Mouse (Mus musculus) brain, embryonic 14.5 days (tissue): ENCODE results near the gene Sec63. TPM values are rescaled to one million over a fixed set of nuclear protein-coding genes. Genes with fewer than 3 reads are reported as not detected.
A peak's percentile ranks its signal among the peaks of the same experiment; 100 is the strongest.

Experiments
- DNase-seq: peaks from one replicate; pipeline ENCODE4 v3.0.0-alpha.2; 2011; ENCODE audit warnings: low read depth
- CTCF ChIP-seq: fragments of 200-500 bp; IDR thresholded peaks from 2 replicates; pipeline ENCODE4 v1.5.1; 2012; ENCODE audit warnings: inconsistent platforms, mild to moderate bottlenecking, moderate library complexity, borderline replicate concordance; ENCODE audit not compliant: insufficient read depth, insufficient read length; ENCODE audit errors: extremely low read depth
- POLR2A ChIP-seq: fragments of 200-500 bp; IDR thresholded peaks from 2 replicates; pipeline ENCODE4 v1.6.1; 2012; ENCODE audit warnings: mild to moderate bottlenecking, inconsistent platforms, borderline replicate concordance; ENCODE audit not compliant: poor library complexity, insufficient read depth, insufficient read length, severe bottlenecking; ENCODE audit errors: extremely low read depth
- polyA plus RNA-seq: library from polyadenylated mRNA; depleted of rRNA; stranded (reverse); fragments of >200 nt; gene quantifications from 2 replicates; pipeline ENCODE4 v1.2.3, GENCODE M21; 2012

The Sec63 gene
- polyA plus RNA-seq, 1 experiment = 44.3 TPM

DNA sequence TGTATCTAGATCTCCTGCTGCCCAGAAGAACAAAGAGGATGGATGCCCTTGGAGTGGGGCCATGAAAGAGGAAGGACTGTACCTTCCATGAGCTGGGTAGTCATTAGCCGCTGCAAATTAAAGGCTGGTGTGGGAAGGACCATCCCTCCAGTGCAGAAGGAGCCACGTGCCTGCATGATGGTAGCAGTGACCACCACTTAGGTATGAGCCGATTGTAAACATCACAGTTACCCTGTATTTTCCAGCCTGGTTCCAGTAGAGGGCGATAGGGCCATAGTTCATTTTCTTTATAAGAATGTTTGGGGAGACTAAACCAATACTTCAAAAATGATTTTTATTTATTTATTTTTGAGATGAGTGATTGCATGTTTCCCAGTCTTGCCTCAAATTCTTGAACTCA lies 71.4 kb downstream of the Sec63 start:
- DNase-seq = peak; percentile 66

DNA sequence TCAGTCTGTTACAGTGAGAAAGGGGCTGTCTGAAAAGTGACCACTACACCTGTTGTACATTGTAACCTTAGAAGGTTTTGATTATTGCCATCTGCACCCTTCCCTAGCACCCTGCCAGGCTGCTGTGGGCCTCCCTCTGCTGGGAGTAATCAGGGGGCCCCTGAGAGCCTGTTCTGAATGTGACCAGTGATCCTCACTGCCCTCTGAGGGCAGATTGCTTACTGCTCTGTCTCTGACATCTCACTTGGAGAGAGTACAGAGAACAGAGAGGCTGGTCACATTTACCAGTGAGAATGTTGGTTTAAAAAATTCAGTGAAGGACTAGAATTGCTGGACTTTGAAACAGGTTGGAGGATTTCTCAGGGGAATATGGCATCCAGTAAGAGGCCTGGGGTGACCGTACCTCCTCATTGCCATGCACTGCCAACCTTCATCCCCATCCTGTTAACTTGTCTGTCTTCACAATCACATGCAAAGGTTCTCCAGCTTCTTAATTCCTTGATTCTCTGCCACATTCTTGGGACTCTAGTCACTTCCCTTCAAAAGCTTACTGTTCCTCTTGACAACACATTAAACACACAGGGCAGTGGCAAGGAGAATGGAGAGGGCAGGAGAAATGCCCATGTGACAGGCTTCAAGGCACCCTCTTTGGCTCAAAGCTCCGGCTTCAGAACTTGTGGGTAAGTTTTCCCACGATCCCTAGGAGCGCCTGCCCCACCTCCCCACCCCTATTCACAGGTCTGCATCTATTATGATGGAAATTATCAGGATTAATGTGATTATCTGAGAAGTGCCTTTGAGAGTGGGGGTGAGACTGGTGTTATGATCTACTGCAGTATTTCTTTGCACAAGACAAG lies 72.8 kb downstream of the Sec63 start:
- DNase-seq = peak; percentile 93
- TF ChIP-seq POLR2A (no peak), CTCF (no peak)

More for the DNA sequence above, 71.4 kb downstream of the Sec63 start:
- no peak for TF ChIP-seq POLR2A
- TF ChIP-seq CTCF = peak; percentile 40; the same call in 1 of the 2 replicates

DNA sequence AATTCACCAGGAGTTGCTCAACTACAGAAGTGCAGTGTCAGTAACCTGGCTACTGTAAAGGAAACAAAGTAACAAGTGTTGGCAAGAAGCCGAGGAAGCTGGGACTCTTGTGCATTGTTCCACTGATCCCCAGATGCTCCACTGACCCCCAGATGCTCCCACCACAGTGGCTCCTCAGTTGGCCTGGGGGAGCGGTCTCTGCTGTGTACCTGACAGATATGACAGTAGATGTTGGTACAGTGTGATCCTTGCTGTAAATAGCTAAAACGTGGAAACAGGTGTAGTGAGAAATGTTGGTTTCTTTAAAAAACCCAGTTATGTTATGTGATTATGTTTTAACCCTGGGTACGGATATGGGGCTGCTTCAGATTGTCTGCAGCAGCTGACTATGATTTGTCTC lies 76.8 kb downstream of the Sec63 start:
- DNase-seq = no peak
- no peak for TF ChIP-seq POLR2A
- TF ChIP-seq CTCF = no peak

DNA sequence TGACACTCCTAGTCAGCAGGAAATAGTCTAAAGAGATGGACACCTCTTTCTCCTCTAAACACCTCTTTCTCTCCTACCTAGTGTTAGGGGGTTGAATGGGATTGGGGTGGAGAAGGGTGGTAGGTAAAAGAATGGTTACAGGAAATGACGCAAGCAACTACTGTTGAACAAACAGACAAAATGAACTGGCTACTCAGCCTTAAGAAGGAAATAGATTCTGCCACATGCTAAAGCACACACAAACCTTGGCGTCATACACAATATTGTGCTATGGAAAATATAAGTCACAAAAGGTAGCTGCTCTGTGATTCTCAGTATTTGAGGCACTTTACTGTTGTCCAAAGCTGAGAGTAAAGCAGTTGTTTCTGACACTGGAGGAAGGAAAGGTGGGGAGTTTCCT lies 77.4 kb downstream of the Sec63 start:
- no peak for DNase-seq
- no peak for TF ChIP-seq CTCF
- no peak for TF ChIP-seq POLR2A

DNA sequence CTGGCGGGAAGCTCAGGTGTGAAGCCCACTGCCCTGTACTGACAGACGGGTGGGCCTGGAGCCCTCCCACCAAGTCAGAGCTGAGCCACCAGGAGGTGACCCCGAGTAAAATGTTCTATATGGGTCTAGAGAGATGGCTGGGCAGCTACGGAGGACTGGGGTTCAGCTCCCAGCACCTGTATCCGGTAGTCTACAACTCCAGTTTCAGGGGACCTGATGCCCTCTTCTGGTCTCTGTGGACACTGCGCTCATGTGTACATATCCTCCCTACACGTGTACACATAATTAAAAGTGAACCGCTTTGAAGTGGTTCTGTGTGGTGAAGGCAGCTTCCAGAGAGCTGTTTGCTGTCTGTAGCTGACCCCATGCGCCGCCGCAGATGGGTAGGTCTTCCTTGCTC lies 78.7 kb downstream of the Sec63 start:
- TF ChIP-seq POLR2A = no peak
- TF ChIP-seq CTCF = no peak

DNA sequence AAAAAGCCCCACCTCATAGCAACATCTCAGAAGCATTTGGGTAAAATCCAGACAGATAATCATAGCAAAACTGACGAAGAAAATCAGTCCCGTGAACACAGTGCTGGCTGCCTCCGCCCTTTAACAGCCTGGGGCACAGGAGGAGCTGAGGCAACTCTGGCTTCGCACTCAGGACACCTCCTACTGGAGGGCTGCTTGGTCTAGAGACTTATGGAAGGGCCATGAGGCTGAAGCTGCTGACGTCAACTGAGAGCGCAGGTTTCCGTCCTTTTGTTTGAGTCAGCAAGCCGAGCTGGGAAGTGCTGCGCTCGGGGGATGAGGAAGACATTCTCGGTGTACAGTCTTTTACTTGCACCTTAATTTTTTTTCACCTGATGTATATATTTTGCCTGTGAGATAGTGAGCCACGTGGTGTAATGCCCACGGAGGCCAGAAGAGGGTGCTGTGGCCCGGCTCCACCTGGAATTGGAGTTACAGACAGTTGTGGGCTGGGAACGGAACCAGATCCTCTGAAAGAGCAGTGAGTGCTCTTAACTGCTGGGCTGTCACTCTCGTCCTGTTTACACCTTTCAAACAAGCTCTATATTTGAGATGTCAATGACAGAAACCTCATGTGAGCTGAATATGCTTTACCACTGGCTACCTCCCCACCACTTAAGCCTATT lies 80.4 kb downstream of the Sec63 start:
- TF ChIP-seq CTCF = peak; percentile 58
- no peak for TF ChIP-seq POLR2A
- DNase-seq = no peak

More for the DNA sequence above, 78.7 kb downstream of the Sec63 start:
- DNase-seq = no peak

DNA sequence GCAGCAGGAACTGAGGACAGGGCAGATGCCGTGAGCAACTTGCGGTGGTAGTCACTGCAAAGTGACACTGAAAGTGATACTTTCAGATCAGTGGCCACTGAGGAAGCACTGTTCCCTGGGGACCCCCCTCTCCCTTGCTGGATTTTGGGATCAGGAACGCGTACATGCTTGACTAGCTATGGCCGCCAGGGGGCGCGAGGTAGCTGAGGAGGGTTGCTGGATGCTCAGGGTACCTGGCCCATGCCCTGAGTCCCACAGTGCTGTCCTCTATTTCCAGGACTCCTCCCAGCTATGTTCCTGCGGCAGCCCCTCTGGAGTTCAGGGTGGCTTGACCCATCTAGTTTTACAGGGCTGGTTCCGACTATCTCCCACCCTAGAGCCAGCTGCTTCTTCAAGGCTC lies 81.1 kb downstream of the Sec63 start:
- TF ChIP-seq CTCF = peak; percentile 89
- no peak for TF ChIP-seq POLR2A
- DNase-seq = peak; percentile 74

DNA sequence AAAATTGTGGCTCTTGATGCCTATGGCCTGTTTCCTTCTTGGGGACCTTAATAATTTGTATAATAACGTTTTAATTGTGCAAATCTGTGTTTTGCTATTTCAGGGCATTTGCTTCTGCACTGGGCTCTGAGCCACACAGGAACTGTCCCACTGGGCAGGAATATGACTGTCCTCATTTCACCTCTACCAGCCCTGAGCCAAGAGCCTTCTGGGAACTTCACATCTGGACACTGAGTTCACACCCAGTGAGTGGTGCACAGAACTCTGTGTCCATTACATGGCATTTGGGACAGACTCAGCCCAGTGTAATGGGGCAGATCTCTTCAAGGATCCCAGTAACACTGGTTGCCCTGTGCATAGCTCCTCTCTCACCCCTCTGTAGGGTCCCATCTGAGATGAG lies 82.1 kb downstream of the Sec63 start:
- TF ChIP-seq POLR2A = no peak
- TF ChIP-seq CTCF = no peak
- no peak for DNase-seq

DNA sequence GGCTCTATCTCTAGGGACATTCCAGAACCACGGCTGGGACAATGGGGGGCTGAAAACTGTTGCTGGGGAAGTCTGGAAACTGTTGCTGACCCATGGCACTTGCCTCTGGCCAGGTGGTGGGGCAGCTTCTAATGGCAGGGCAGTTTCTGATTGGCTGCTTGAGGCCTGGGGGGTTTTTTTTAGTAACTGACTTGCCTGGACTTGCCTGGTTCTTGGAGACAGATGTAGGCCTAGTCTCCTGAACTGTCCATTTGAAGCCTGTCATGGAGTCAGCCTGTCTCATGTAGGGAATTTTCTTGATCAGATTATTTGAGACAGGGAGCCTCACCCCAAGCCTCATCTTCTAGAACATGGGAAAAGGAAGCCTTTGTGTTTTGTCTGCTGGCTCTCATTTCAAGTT lies 84.2 kb downstream of the Sec63 start:
- TF ChIP-seq POLR2A = no peak
- no peak for TF ChIP-seq CTCF
- no peak for DNase-seq

DNA sequence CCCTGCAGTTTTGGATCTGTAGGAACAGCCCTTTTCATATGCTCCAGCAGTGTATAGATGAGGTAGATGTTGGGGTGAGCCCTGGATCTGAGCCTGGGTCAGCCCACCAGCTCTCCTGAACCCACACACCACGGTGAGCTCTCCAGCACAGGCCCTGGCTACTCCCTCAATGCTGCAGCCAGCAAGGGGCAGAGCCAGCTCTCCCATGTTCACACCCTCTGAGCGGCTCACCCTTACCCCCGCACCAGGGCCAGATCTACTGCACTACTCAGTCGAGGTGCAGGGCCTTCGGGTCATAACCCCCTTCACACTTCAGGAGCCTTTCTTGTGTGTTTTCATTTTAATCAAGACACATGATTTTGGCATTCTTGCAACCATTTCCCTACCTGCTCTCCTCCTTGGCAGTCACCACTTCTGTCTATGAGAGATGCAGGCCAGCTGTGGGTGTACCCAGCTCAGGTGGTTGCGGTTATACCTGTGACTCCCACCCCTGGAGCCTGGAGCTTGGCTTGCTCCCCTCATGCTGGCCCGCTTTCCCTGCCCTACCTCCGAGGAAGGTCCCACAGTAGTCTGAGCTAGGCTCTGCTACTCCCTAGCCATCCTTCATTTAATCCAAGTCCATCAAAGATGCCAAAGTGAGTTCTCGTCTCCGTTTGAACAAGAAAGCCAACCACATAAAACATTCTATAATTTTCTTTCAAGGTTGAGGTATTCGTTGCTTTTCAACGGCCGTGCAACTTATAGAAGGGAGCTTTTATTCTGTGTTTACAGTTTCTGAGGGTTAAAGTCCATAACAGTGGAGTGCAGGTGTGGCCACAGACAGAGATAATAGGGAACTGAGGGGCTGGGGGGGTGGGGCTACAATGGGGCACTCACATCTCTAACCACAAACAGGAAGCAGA lies 87.1 kb downstream of the Sec63 start:
- DNase-seq = no peak
- no peak for TF ChIP-seq POLR2A
- TF ChIP-seq CTCF = no peak

DNA sequence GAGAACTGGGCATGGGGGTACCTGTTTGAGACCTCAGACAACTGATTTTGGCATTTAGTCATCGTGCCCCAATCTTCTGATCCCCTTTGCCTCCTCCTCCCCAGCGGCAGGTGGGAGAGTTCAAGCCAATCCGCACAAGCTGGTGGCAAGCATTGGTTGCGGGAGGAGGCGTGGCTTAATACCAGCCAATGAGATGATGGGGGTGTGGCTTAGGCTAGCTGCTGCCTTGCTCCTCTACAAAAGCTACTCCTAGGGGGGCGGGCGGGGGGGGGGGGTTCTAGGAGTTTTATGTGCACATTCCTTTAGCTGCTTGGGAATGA lies 87.7 kb downstream of the Sec63 start:
- TF ChIP-seq CTCF (no peak), POLR2A (no peak)
- DNase-seq = no peak

DNA sequence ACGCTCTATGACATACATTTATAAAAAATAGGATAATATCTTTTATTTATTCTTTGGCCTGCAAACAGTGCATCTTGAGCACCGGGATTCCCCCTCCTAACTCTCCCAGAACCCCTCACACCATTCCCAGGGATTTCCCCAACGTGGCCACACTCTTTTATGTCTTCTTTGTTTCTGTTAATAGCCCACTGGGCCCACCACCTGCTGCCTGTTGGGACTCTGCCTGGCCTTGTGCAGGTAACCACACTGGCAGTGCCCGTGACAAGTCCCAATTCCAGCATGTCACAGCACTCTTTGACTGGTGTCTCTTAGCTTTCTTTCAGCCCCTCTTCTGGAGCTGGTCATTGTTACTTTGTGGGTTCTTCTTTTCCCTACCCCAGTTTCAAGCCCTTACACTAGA lies 93.5 kb downstream of the Sec63 start:
- TF ChIP-seq POLR2A (no peak), CTCF (no peak)
- DNase-seq = no peak

DNA sequence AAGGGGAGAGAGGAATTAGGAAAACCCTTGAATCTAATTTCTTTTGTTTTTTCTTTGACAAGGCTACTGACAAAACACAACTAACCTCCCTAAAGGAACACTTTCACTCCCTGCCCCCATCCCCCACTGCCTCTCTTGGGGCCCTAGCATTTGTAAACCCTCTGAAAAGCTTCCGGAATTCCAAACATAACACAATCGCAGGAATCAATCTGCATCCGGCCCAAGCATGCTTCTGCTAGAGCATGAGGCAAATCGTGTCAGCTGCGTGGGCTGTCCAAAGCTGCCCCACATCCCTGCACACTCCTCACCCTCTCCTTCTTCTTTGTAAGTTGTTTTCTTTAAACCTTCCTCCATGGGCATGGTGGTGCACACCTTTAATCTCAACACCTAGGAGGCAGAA lies 94.0 kb downstream of the Sec63 start:
- no peak for TF ChIP-seq POLR2A
- TF ChIP-seq CTCF = no peak
- peak; percentile 52 for DNase-seq

DNA sequence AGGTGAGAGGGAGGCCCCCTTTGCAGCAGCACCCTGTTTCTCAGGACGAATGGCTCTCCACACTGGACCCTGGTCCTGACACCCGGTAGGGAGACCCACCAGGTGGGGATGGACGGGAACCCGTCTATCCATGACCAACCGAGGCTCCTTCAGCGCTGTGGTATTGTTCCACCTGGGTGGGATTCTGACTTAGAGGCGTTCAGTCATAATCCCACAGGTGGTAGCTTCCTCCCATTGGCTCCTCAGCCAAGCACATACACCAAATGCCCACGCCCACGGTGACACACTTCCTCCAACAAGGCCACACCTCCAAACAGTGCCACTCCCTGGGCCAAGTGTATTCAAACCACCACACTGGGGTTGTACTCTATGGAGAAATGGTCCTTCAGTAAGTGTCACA lies 95.3 kb downstream of the Sec63 start:
- no peak for DNase-seq
- TF ChIP-seq CTCF (no peak), POLR2A (no peak)

DNA sequence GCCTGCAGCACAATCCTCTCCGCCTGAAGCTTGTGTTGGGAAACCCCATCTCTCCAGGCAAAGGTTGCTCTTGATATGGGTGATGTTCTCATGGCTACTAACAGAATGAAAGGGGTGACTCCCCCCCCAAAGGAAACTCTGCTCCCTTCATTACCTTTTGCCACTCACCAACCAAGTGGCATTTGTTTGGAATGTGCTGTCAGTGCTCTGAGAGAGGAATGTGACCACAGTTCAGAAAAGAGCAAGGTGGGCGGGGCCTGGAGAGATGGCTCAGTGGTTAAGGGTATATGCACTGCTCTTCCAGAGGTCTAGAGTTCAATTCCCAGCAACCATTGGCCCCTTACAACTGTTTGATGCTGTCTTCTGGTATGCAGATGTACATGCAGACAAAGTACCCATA lies 95.7 kb downstream of the Sec63 start:
- no peak for TF ChIP-seq POLR2A
- TF ChIP-seq CTCF = no peak
- no peak for DNase-seq
